Mouse (Mus musculus): ENCODE measurements around the gene Erp27. TPM values are rescaled to one million over a fixed set of nuclear protein-coding genes. Genes with fewer than 3 reads are reported as not detected.

Gene Erp27
- polyA plus RNA-seq, 1 experiment from 2014 or later: not detected

- H3K4me1 ChIP-seq (replicated peaks): peaks cover 6% of the 10 kb centered on the region; the same call in 1 of the 2 replicates
- H3K4me3 ChIP-seq: no peak overlapping the region
- no peaks in the 10 kb centered on the region for H3K36me3 ChIP-seq
- no peaks in the 10 kb centered on the region for H3K9me3 ChIP-seq
- 87% methylated on average over 9 of the region's 9 CpGs for WGBS
- no peak overlapping the region for H3K27ac ChIP-seq
- no peaks in the 10 kb centered on the region for H3K27me3 ChIP-seq
- no peak for ATAC-seq (ENCODE audit: low FRiP score)
- no peak overlapping the region for H3K9ac ChIP-seq
- H3K4me2 ChIP-seq: no peak overlapping the region
Measured at GRCm38 (mm10) chr6:136936361-136936760, 14.4 kb upstream of the Erp27 start.

DNA sequence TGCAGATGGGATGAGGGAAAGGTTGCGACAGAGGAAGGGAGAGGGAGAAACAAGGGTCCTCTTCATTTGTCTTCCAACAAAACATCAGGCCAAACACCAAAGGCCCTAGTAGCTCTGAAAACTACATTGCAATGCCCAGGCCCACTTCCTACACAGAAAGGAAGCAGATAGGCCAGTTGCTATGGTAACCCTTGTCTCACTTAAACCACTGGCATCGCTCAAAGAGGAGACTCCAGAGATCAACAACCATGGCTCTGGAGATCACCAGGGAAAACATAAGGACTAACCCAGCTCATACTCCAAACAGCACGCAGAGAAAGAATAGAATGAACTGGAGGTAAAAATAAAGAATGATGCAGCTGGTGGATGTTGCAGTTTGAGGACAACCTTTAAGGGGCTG lies 13.3 kb upstream of the Erp27 start:
- Histone ChIP-seq H3K4me2 (no peak overlapping the region), H3K36me3 (no peaks in the 10 kb centered on the region), H3K9ac (no peak overlapping the region), H3K9me3 (no peaks in the 10 kb centered on the region), H3K27ac (no peak overlapping the region), H3K27me3 (no peaks in the 10 kb centered on the region), H3K4me1 (replicated peaks) (peaks cover 10% of the 10 kb centered on the region; the same call in 1 of the 2 replicates), H3K4me3 (no peak overlapping the region)
- 55% methylated on average over 3 of the region's 3 CpGs for WGBS
- ATAC-seq (ENCODE audit: low FRiP score): no peak

- WGBS: 76% methylated on average over 7 of the region's 7 CpGs
- no peak for ATAC-seq (ENCODE audit: low FRiP score)
- H3K4me3 ChIP-seq: no peak overlapping the region
- peaks cover 10% of the 10 kb centered on the region; the same call in 1 of the 2 replicates for H3K4me1 ChIP-seq (replicated peaks)
- no peak overlapping the region for H3K4me2 ChIP-seq
- no peak overlapping the region for H3K27ac ChIP-seq
- no peaks in the 10 kb centered on the region for H3K27me3 ChIP-seq
- H3K36me3 ChIP-seq: no peaks in the 10 kb centered on the region
- no peak overlapping the region for H3K9ac ChIP-seq
- H3K9me3 ChIP-seq: no peaks in the 10 kb centered on the region
Measured at GRCm38 (mm10) chr6:136934068-136934467, 12.1 kb upstream of the Erp27 start.

GRCm38 (mm10) chr6:136931246-136931645 lies 9.3 kb upstream of the Erp27 start:
- Histone ChIP-seq H3K9me3 (no peaks in the 10 kb centered on the region), H3K4me3 (no peak overlapping the region), H3K27ac (peak overlapping the region; percentile 55; the same call in 1 of the 2 replicates), H3K4me2 (no peak overlapping the region), H3K9ac (no peak overlapping the region), H3K36me3 (no peaks in the 10 kb centered on the region), H3K27me3 (no peaks in the 10 kb centered on the region), H3K4me1 (replicated peaks) (peaks cover 10% of the 10 kb centered on the region; the same call in 1 of the 2 replicates)
- no peak for ATAC-seq (ENCODE audit: low FRiP score)
- 85% methylated on average over 13 of the region's 13 CpGs for WGBS

DNA sequence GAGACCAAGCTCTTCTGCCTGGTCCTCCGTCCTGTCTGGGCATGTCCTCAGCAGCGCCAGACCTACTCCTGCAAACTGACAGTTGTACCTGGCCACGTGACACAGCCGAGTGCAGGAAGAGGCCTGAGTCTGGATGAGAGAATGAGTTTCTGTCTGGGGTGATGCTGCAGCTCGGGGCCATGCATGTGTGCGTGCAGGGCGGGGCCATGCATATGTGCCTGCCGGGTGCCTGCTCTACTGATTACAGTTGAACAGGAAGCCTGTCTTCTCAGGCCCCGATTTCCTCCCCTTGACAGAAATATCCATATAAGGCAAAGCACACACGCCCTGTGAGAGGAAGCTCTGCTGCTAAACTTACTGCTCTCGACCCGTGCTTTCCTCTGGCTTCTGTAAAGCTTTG lies 8.7 kb upstream of the Erp27 start:
- H3K9ac ChIP-seq: no peak overlapping the region
- WGBS: 56% methylated on average over 12 of the region's 12 CpGs
- no peak overlapping the region for H3K4me3 ChIP-seq
- H3K9me3 ChIP-seq: no peaks in the 10 kb centered on the region
- peaks cover 10% of the 10 kb centered on the region; the same call in 1 of the 2 replicates for H3K4me1 ChIP-seq (replicated peaks)
- H3K4me2 ChIP-seq: no peak overlapping the region
- H3K36me3 ChIP-seq: no peaks in the 10 kb centered on the region
- ATAC-seq (ENCODE audit: low FRiP score): peak; percentile 43; the same call in 1 of the 2 replicates
- peak overlapping the region; percentile 55 for H3K27ac ChIP-seq
- H3K27me3 ChIP-seq: no peaks in the 10 kb centered on the region

GRCm38 (mm10) chr6:136927626-136928025 lies 5.6 kb upstream of the Erp27 start:
- Histone ChIP-seq H3K4me2 (no peak overlapping the region), H3K27ac (no peak overlapping the region), H3K4me3 (no peak overlapping the region), H3K9ac (no peak overlapping the region), H3K36me3 (no peaks in the 10 kb centered on the region), H3K27me3 (no peaks in the 10 kb centered on the region), H3K4me1 (replicated peaks) (peaks cover 5% of the 10 kb centered on the region; the same call in 1 of the 2 replicates), H3K9me3 (no peaks in the 10 kb centered on the region)
- ATAC-seq (ENCODE audit: low FRiP score): no peak
- 90% methylated on average over 1 of the region's 1 CpGs for WGBS

GRCm38 (mm10) chr6:136925049-136925448 lies 3.1 kb upstream of the Erp27 start:
- Histone ChIP-seq H3K27me3 (no peaks in the 10 kb centered on the region), H3K4me3 (no peak overlapping the region), H3K4me2 (no peak overlapping the region), H3K27ac (no peak overlapping the region), H3K9ac (no peak overlapping the region), H3K4me1 (replicated peaks) (no peaks in the 10 kb centered on the region), H3K36me3 (no peaks in the 10 kb centered on the region), H3K9me3 (no peaks in the 10 kb centered on the region)
- WGBS: 86% methylated on average over 8 of the region's 8 CpGs
- ATAC-seq (ENCODE audit: low FRiP score): no peak

- no peak for ATAC-seq (ENCODE audit: low FRiP score)
- 89% methylated on average over 8 of the region's 8 CpGs for WGBS
Measured at GRCm38 (mm10) chr6:136923532-136923931, 1.6 kb upstream of the Erp27 start, which contains the start of gene Pde6h. TSS of gene Pde6h (plus strand) at chr6:136923832.

GRCm38 (mm10) chr6:136922871-136923270 lies 891 bp upstream of the Erp27 start:
- no peaks in the 10 kb centered on the region for H3K27me3 ChIP-seq
- 94% methylated on average over 7 of the region's 7 CpGs for WGBS

More at GRCm38 (mm10) chr6:136923532-136923931, 1.6 kb upstream of the Erp27 start, which contains the start of gene Pde6h:
- H3K4me1 ChIP-seq (replicated peaks): no peaks in the 10 kb centered on the region
- no peaks in the 10 kb centered on the region for H3K27me3 ChIP-seq
- H3K9me3 ChIP-seq: no peaks in the 10 kb centered on the region
- H3K4me3 ChIP-seq: no peak within 1 kb of the TSS
- H3K4me2 ChIP-seq: no peak within 1 kb of the TSS
- no peak within 1 kb of the TSS for H3K27ac ChIP-seq
- H3K9ac ChIP-seq: no peak within 1 kb of the TSS
- no peaks in the 10 kb centered on the region for H3K36me3 ChIP-seq

DNA sequence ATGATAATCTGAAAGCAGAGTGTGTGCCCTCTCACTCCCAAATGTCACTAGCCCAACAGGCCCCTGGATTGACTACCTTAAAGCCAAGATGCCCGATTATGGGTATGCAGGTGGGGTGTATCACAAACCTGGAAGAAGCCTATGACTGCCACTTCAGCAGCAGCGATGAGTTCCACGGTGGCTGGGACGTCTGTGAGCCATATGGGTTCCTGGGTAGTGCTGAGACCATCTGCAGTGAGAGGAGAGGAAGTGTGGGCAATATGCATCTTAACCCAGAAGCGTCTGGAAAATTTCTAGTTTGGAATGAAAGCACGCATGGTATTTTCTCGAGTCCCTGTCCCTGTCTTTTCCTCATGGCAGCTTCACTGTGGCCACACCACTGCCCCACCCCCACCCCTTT lies 379 bp downstream of the Erp27 start:
- Histone ChIP-seq H3K27ac (no peak overlapping the region), H3K4me1 (replicated peaks) (no peaks in the 10 kb centered on the region), H3K4me2 (no peak overlapping the region), H3K27me3 (no peaks in the 10 kb centered on the region), H3K36me3 (no peaks in the 10 kb centered on the region), H3K4me3 (no peak overlapping the region), H3K9me3 (no peaks in the 10 kb centered on the region), H3K9ac (no peak overlapping the region)
- 84% methylated on average over 7 of the region's 7 CpGs for WGBS
- ATAC-seq (ENCODE audit: low FRiP score): no peak

More at GRCm38 (mm10) chr6:136922871-136923270, 891 bp upstream of the Erp27 start:
- Histone ChIP-seq H3K36me3 (no peaks in the 10 kb centered on the region), H3K9me3 (no peaks in the 10 kb centered on the region), H3K27ac (no peak overlapping the region), H3K4me3 (no peak overlapping the region), H3K4me2 (no peak overlapping the region), H3K9ac (no peak overlapping the region), H3K4me1 (replicated peaks) (no peaks in the 10 kb centered on the region)
- no peak for ATAC-seq (ENCODE audit: low FRiP score)

DNA sequence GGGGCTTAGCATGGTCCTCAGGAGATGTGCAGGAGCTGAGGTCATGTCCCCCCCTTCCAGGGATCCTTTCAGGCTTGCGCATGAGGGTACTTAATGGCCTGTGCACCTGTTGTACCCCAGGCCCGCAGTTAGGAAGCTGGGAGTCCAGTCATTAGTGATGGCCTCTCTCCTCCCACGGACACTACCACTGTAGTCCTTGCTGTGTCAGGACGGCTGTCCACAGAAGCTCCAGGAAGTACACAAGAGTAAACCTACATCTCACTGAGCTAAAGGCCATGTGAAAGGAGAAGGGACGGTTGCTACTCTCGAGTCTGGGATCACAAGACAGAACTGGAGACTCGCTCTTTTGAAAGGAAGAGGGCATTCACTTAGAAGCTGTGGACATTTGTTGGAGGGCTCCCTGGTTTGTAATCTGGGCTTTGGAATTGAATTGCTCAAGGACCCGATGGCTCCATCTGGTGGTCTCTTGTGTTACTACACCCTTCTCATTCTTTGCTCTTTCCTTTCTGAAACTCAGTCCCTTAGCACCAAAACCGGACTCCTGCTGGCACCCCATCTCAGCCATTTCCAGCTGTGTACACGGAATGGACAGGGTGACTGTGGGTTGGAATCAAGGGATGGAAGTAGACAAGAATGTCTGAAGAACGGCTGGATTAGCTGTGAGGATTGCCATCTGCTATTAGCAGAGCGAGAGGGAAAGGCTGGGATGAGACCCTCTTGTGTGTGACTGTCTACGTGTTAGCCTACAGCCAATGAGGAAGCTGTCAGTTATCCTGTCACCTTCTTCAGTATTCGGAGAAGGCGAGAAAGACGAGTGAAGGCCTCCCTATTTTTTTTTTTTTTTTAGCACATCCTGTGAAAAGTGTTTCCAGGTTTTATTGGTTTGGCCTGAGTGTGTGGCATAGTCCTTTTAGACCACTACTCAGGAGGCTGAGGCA lies 1.4 kb downstream of the Erp27 start:
- Histone ChIP-seq H3K4me2 (no peak overlapping the region), H3K27ac (no peak overlapping the region), H3K9me3 (no peaks in the 10 kb centered on the region), H3K4me1 (replicated peaks) (no peaks in the 10 kb centered on the region), H3K27me3 (0 out of 2 replicates have a peak, but pooled peaks cover 2% of the 10 kb centered on the region), H3K4me3 (no peak overlapping the region), H3K36me3 (no peaks in the 10 kb centered on the region), H3K9ac (no peak overlapping the region)
- 0 out of 2 replicates have a peak, but pooled peaks have one; percentile 32 for ATAC-seq (ENCODE audit: low FRiP score)
- WGBS: 46% methylated on average over 16 of the region's 16 CpGs

DNA sequence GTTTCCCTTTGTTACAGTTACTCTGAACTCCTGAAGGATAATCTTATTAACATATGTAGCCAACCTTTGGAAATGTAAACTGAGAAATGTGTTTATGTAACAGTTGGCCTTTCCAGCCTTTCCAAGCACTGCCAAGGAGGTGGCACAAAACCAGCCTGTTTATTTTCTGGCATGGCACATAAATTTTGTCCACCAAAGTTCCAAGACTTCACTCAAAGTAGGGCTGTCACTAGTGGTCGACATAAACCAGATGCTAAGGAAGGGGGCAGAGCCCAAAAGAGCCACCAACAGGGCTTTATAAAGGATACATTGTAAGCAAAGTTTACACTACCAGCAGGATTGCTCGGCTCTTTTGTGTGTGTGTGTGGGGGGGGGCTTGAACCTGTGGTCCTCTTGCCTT lies 4.1 kb downstream of the Erp27 start:
- Histone ChIP-seq H3K36me3 (no peaks in the 10 kb centered on the region), H3K4me3 (no peak overlapping the region), H3K27me3 (0 out of 2 replicates have a peak, but pooled peaks cover 6% of the 10 kb centered on the region), H3K4me2 (no peak overlapping the region), H3K9me3 (no peaks in the 10 kb centered on the region), H3K9ac (no peak overlapping the region), H3K27ac (no peak overlapping the region), H3K4me1 (replicated peaks) (peaks cover 8% of the 10 kb centered on the region; the same call in 1 of the 2 replicates)
- 7% methylated on average over 2 of the region's 2 CpGs for WGBS
- ATAC-seq (ENCODE audit: low FRiP score): no peak
